Mouse (Mus musculus): ENCODE data around the gene Nsmce3.

GRCm38 (mm10) chr7:64920735-64921134 is 47.9 kb upstream of the Nsmce3 start:
- TF ChIP-seq CTCF (IDR thresholded peaks at IDR 0.05; ENCODE audit: extremely low read depth, insufficient read length, insufficient replicate concordance, low read depth, low read length): no peak
- no peak for TF ChIP-seq POLR2A (IDR thresholded peaks at IDR 0.05; ENCODE audit: low read depth, low read length)

Measured in small intestine, adult 2 months (tissue).